Mouse (Mus musculus): ENCODE results near the gene Zfp219. TPM values are rescaled to one million over a fixed set of nuclear protein-coding genes. Genes with fewer than 3 reads are reported as not detected.

Zfp219 gene
- polyA plus RNA-seq, 1 experiment: 87.6 TPM

- peak overlapping the region; percentile 75 for H3K4me3 ChIP-seq (replicated peaks; ENCODE audit: extremely low read depth, low read depth, low read length)
- 21% methylated on average over 12 of the region's 12 CpGs for WGBS
- no peak for DNase-seq
- H3K4me1 ChIP-seq (ENCODE audit: control insufficient read depth, insufficient read depth, low read length): peaks cover 10% of the 10 kb centered on the region
- TF ChIP-seq CTCF (IDR thresholded peaks at IDR 0.05; ENCODE audit: insufficient read depth, low read length) (peak; percentile 21), POLR2A (IDR thresholded peaks at IDR 0.05; ENCODE audit: borderline replicate concordance, extremely low read depth, low read depth, low read length) (no peak)
These were observed 1.4 kb downstream of the Zfp219 start for GRCm38 (mm10) chr14:52019051-52019589.

GRCm38 (mm10) chr14:52018248-52019050 lies 2.1 kb downstream of the Zfp219 start:
- no peak for DNase-seq
- WGBS: 83% methylated on average over 15 of the region's 15 CpGs
- Histone ChIP-seq H3K4me3 (replicated peaks; ENCODE audit: extremely low read depth, low read depth, low read length) (no peak overlapping the region), H3K4me1 (ENCODE audit: control insufficient read depth, insufficient read depth, low read length) (peaks cover 13% of the 10 kb centered on the region)
- TF ChIP-seq POLR2A (IDR thresholded peaks at IDR 0.05; ENCODE audit: borderline replicate concordance, extremely low read depth, low read depth, low read length): no peak
- TF ChIP-seq CTCF (IDR thresholded peaks at IDR 0.05; ENCODE audit: insufficient read depth, low read length): no peak

GRCm38 (mm10) chr14:52017662-52018061 lies 2.9 kb downstream of the Zfp219 start:
- peaks cover 12% of the 10 kb centered on the region for H3K4me1 ChIP-seq (ENCODE audit: control insufficient read depth, insufficient read depth, low read length)
- no peak for DNase-seq
- no peak overlapping the region for H3K4me3 ChIP-seq (replicated peaks; ENCODE audit: extremely low read depth, low read depth, low read length)
- TF ChIP-seq POLR2A (IDR thresholded peaks at IDR 0.05; ENCODE audit: borderline replicate concordance, extremely low read depth, low read depth, low read length) (no peak), CTCF (IDR thresholded peaks at IDR 0.05; ENCODE audit: insufficient read depth, low read length) (no peak)
- 75% methylated on average over 4 of the region's 4 CpGs for WGBS

GRCm38 (mm10) chr14:52016625-52017405 lies 3.7 kb downstream of the Zfp219 start:
- Histone ChIP-seq H3K4me3 (replicated peaks; ENCODE audit: extremely low read depth, low read depth, low read length) (no peak overlapping the region), H3K4me1 (ENCODE audit: control insufficient read depth, insufficient read depth, low read length) (peaks cover 11% of the 10 kb centered on the region)
- no peak for TF ChIP-seq POLR2A (IDR thresholded peaks at IDR 0.05; ENCODE audit: borderline replicate concordance, extremely low read depth, low read depth, low read length)
- no peak for TF ChIP-seq CTCF (IDR thresholded peaks at IDR 0.05; ENCODE audit: insufficient read depth, low read length)
- WGBS: 88% methylated on average over 13 of the region's 13 CpGs
- no peak for DNase-seq

GRCm38 (mm10) chr14:52015445-52016100 lies 5.0 kb downstream of the Zfp219 start, which contains the start of gene Tmem253:
Gene Tmem253, plus strand, starts transcription at chr14:52015658.
- no peak for DNase-seq
- Histone ChIP-seq H3K4me3 (replicated peaks; ENCODE audit: extremely low read depth, low read depth, low read length) (peak within 1 kb of the TSS; percentile 88), H3K4me1 (ENCODE audit: control insufficient read depth, insufficient read depth, low read length) (peaks cover 11% of the 10 kb centered on the region)
- TF ChIP-seq CTCF (IDR thresholded peaks at IDR 0.05; ENCODE audit: insufficient read depth, low read length): no peak
- no peak for TF ChIP-seq POLR2A (IDR thresholded peaks at IDR 0.05; ENCODE audit: borderline replicate concordance, extremely low read depth, low read depth, low read length)
- 14% methylated on average over 6 of the region's 6 CpGs for WGBS

- 2% methylated on average over 26 of the region's 28 CpGs for WGBS
- TF ChIP-seq CTCF (IDR thresholded peaks at IDR 0.05; ENCODE audit: insufficient read depth, low read length) (no peak), POLR2A (IDR thresholded peaks at IDR 0.05; ENCODE audit: borderline replicate concordance, extremely low read depth, low read depth, low read length) (peak; percentile 75; the same call in 1 of the 2 replicates)
- Histone ChIP-seq H3K4me3 (replicated peaks; ENCODE audit: extremely low read depth, low read depth, low read length) (peak overlapping the region; percentile 88), H3K4me1 (ENCODE audit: control insufficient read depth, insufficient read depth, low read length) (peaks cover 11% of the 10 kb centered on the region)
- DNase-seq: peak; percentile 55
These were observed 5.7 kb downstream of the Zfp219 start for GRCm38 (mm10) chr14:52014761-52015311.

GRCm38 (mm10) chr14:52014271-52014760 lies 6.2 kb downstream of the Zfp219 start:
- peaks cover 11% of the 10 kb centered on the region for H3K4me1 ChIP-seq (ENCODE audit: control insufficient read depth, insufficient read depth, low read length)
- TF ChIP-seq POLR2A (IDR thresholded peaks at IDR 0.05; ENCODE audit: borderline replicate concordance, extremely low read depth, low read depth, low read length) (no peak), CTCF (IDR thresholded peaks at IDR 0.05; ENCODE audit: insufficient read depth, low read length) (no peak)
- peak overlapping the region; percentile 88 for H3K4me3 ChIP-seq (replicated peaks; ENCODE audit: extremely low read depth, low read depth, low read length)
- 5% methylated on average over 29 of the region's 80 CpGs for WGBS
- no peak for DNase-seq

GRCm38 (mm10) chr14:52013771-52014219 lies 6.7 kb downstream of the Zfp219 start:
- TF ChIP-seq CTCF (IDR thresholded peaks at IDR 0.05; ENCODE audit: insufficient read depth, low read length) (no peak), POLR2A (IDR thresholded peaks at IDR 0.05; ENCODE audit: borderline replicate concordance, extremely low read depth, low read depth, low read length) (no peak)
- peaks cover 13% of the 10 kb centered on the region for H3K4me1 ChIP-seq (ENCODE audit: control insufficient read depth, insufficient read depth, low read length)
- DNase-seq: peak; percentile 48
- WGBS: 5% methylated on average over 21 of the region's 24 CpGs
- H3K4me3 ChIP-seq (replicated peaks; ENCODE audit: extremely low read depth, low read depth, low read length): peak overlapping the region; percentile 55
